Mouse (Mus musculus) retina, postnatal 7 days (tissue): ENCODE results near the gene Aldh1a2.

ENCODE experiments used
- DNase-seq: peaks from one replicate; pipeline ENCODE4 v3.0.0-alpha.2; 2012; ENCODE audit warnings: low read depth, low spot score

Gene Aldh1a2

DNA sequence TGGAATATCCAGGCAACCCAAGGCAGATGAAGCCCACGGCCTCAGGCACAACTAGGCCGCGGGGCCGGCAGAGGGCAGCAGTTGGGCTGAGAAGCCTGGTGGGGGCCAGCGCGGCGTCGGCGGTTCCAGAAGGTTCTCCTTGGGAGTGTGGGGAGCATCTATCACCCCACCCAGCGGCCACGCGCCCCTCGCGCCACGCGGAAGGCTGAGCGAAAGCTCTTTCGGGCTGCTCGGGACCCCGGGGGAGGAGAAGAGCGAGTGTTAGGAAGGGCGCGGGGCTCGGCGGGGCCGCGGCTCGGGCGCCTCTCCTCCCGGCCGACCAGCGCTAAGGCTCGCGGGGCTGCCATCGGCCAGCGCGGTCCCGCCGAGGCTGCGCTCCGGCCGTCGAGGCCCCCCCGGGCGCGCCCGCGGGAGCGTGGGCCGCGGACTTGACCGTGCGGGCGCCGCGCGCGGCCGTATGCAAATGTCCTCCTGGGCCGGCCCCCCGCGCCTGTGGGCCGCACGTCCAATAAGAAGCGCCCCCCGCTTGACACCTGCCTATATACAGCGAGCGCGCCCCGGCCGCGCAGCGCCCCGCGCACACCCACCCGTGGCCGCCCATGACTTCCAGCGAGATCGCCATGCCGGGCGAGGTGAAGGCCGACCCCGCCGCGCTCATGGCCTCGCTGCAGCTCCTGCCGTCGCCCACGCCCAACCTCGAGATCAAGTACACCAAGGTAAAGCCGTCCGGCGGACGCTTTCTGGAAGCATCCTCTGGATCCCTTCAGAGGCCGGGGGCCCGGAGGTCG, at the start of gene Aldh1a2:
Aldh1a2 (plus strand) TSS at position 542 of the 788 bp plus-strand sequence.
- no peak for DNase-seq

- no peak for DNase-seq
These were observed 49.4 kb upstream of the Aldh1a2 start for GRCm38 (mm10) chr9:71166019-71166705.

GRCm38 (mm10) chr9:71166871-71167465, 48.6 kb upstream of the Aldh1a2 start:
- no peak for DNase-seq

GRCm38 (mm10) chr9:71167473-71168215, 47.9 kb upstream of the Aldh1a2 start:
- DNase-seq: no peak

DNA sequence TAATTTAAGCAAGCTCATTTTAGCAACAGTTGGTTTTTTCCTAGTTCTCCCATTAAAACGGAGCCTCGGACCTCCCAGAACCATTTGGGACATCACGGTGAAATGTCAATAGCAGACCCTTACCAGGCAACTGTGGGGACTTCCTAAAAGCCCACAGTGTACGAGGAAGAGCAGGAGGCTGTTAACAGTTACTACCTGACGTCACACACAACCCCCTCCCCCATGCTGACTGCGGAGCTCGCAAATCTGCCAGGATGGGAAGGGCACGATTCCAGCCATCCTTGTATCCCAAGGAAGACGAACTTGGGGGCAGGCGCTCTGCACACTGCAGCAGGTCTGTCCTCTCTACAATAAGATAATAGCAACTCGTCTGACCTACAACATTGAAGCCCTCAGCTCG, 47.1 kb upstream of the Aldh1a2 start, which contains the start of gene Aqp9:
Aqp9 (minus strand) TSS at position 172 of the 400 bp plus-strand sequence.
- no peak for DNase-seq

DNA sequence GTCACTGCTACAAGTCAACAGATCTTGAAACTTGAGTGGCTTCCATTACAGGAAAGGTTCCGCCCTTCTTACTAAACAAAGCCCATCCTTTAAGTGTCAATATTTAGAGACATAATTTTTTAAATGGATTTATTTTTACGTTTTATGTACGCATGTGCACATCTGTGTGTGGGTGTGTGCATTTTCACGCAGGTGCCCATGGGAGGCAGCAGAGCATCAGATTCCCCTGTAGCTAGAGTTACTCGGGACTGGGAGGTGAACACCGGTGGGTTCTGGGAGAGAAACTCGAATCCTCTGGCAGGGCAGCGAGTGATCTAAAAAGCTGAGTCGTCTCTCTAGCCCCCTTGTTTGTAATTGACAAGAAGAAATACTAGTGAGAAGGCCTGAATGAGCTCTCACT, 42.1 kb upstream of the Aldh1a2 start:
- DNase-seq: no peak

DNA sequence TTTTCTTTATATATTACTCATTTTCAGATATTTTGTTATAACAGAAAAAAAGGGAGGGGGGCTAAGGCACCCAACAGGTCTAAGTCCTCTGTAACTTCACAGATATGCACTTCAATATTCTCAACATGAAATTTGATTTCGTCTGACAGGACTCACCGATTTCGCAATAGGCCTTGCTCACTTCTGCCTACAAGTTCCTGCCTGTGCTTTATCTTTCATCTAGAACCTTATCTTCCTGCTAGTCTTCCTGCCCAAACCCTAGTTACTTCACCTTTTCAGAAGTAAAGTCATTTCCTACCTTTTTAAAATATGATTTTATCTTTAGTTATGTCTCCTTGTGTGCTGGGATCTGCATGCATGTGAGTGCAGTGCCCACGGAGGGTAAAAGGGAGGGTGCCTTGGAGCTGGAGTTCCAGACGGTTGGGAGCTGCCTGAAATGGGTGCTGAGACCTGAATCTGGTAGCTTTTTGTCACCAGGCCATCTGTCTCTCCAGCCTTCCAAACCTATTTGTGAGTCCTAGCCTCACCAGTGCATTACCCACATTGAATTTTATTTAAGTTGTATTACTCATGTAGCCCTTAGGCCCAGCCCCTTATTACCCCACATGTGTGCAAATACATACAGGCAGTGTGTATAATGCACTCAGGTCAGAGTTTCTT, 41.1 kb upstream of the Aldh1a2 start:
- no peak for DNase-seq

DNA sequence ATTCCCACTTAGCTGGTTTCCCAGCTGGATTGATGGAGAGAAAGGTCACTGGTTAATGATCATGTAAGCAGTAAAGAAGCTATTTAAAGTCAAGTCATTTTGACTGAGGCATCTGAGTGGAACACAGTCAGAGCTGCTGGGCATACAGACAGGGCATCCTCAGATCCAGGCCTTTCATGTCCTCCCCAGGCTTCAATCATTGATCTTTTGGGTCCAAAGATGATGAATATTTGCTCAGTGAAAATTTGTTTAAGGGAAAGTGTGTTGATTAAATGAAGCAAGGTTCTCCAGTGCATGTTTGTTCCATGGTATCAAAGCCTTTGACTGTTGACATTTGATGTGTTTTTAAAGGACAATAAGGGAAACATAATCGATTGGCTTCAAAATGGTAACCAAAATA, 39.9 kb upstream of the Aldh1a2 start:
- no peak for DNase-seq

DNA sequence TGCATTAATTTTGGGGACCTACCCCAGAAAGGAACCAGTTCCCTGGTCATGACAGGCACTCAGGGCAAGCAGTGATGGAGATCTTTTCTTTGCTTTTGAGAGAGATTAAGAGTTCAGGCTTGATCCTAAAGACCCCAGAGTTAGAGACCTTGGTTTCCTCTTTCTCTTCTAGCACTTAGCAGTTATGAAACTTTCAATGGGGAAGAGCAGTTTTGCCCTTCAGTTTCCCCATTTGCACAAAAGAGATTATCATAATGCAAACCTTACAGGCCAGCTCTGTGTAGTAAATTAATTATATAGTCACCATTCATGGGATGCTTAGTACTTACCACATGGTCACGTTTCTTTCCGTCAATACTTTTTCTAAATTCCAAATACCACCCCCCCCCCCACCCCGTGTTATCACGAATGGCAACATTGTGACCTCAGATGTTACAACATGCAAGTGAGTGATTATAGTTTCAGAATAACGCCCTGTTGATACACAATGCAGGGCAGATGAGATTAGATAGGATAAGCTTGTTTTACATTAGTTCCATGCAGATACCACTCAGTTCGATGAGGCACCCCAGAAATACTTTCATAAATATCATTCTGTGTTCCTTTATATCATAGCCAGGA, 36.2 kb upstream of the Aldh1a2 start:
- no peak for DNase-seq

- DNase-seq: no peak
These were observed 35.5 kb upstream of the Aldh1a2 start for GRCm38 (mm10) chr9:71179964-71180700.

GRCm38 (mm10) chr9:71185285-71185684, 30.3 kb upstream of the Aldh1a2 start:
- no peak for DNase-seq

DNA sequence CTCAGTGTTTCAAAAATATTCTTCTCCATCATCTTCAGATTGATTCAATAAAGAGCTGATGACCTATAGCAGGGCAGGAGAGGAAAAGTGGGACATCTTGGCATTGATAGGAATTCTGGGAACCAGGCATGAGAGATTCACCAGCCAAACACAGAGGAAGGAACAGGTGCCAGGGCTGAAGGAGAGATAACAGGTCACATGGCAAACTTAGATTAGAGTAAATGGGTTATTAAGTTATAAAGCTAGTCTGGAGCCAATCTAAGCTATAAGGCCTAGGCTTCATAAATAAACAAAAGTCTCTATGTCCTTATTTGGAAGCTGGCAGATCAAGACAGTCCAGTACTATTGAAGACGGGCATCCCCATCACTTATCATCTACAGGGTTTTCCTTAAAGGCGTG, 29.8 kb upstream of the Aldh1a2 start:
- no peak for DNase-seq

- DNase-seq: no peak
These were observed 28.2 kb upstream of the Aldh1a2 start for GRCm38 (mm10) chr9:71187396-71187795.

- peak; percentile 50 for DNase-seq
These were observed 26.8 kb upstream of the Aldh1a2 start for GRCm38 (mm10) chr9:71188647-71189415.

DNA sequence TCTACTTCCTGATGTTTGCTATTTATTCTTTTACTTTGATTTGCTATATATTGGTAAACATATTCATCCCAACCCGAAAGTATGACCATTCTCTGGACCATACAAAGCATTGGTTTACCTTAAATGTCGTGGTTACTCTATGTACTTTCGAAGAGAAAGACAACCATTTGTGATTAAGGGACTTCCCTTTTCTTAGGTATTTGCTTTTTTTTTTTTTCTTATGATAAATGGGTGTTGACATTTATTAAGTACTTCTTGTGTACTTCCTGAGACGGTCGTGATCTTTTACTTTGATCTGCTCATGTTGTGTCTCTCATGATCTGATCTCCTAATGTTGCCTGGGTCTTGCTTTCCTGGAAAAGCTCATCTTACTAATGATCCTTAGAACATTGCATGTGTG, 16.8 kb upstream of the Aldh1a2 start:
- no peak for DNase-seq

- no peak for DNase-seq
These were observed 13.3 kb upstream of the Aldh1a2 start for GRCm38 (mm10) chr9:71202265-71202664.

- DNase-seq: no peak
These were observed 6.3 kb upstream of the Aldh1a2 start for GRCm38 (mm10) chr9:71209299-71209698.

GRCm38 (mm10) chr9:71210870-71211269, 4.7 kb upstream of the Aldh1a2 start:
- DNase-seq: no peak

- no peak for DNase-seq
These were observed 2.0 kb upstream of the Aldh1a2 start for GRCm38 (mm10) chr9:71213636-71214035.
